Comparison of ENCODE assay signal across 17 mouse cellular contexts in the genomic region with DNA sequence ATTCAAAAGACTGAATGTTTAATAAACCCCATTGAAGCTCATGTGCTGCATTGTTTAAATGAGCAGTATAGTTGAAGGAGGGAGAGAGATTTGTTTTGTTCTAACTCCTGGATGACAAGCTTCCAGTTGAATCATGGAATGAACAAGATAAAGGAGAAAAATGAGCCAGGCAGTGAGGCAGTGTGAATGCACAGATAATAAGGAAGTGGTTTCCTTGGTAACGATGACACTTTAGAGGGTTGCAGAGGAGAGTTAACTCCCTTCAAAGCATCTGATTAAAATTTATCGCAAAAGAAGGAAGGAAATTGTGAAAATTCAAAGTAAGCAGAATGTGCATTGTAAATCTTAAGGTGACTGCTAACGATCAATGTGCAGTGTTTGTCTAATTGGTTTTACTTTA.
A peak's percentile ranks its signal among the peaks of the same experiment; 100 is the strongest.
DNase-seq lines count a peak whose midpoint lies in the region; ATAC-seq and TF ChIP-seq lines count a peak whose summit lies in the region.
"Had no signal": no experiment of that assay in that cellular context is flagged by ENCODE, and none has a peak within 500 bp of the region (broad histone marks: within the 10 kb centered on the region; RNA-seq: fewer than 3 reads in every experiment).

No protein-coding gene starts in this region.

- ATAC-seq in frontal cortex, adult (ENCODE audit: low TSS enrichment) = peak; percentile 57; the same call in 1 of the 2 replicates
- peak; percentile 87 for ATAC-seq in G1E (ENCODE audit: extremely low read depth, insufficient number of reproducible peaks, low FRiP score, poor library complexity, severe bottlenecking)
- peak; percentile 74; the same call in 1 of the 2 replicates for ATAC-seq in forebrain, embryonic 12.5 days (ENCODE audit: low FRiP score)
- no peak for ATAC-seq in hindbrain, postnatal 0 days

- no peak overlapping the region for H3K27ac ChIP-seq in forebrain, embryonic 12.5 days
- H3K27ac ChIP-seq in hindbrain, postnatal 0 days = no peak overlapping the region
- no peak overlapping the region for H3K27ac ChIP-seq in thymus, adult 2 months (ENCODE audit: control insufficient read depth, insufficient read depth, low read length)
- H3K27ac ChIP-seq: gastrocnemius, adult 2 months; limb, embryonic 15.5 days; neural tube, embryonic 12.5 days had no signal

- 51% methylated on average over 3 of the region's 3 CpGs for WGBS in forebrain, embryonic 12.5 days
- WGBS in hindbrain, postnatal 0 days = 60% methylated on average over 3 of the region's 3 CpGs
- WGBS in thymus, adult 2 months = 9% methylated on average over 3 of the region's 3 CpGs

- H3K4me2 ChIP-seq in forebrain, embryonic 12.5 days = no peak overlapping the region
- no peak overlapping the region for H3K4me2 ChIP-seq in hindbrain, postnatal 0 days (ENCODE audit: low read depth, low read length)
- H3K4me2 ChIP-seq: heart, embryonic 11.5 days; limb, embryonic 15.5 days; neural tube, embryonic 12.5 days had no signal

- H3K4me1 ChIP-seq in G1E (ENCODE audit: insufficient read depth, low read depth, low read length) = no peaks in the 10 kb centered on the region
- H3K4me1 ChIP-seq in forebrain, embryonic 12.5 days = no peaks in the 10 kb centered on the region
- H3K4me1 ChIP-seq in hindbrain, postnatal 0 days (ENCODE audit: insufficient read depth, low read length) = no peaks in the 10 kb centered on the region
- H3K4me1 ChIP-seq in thymus, adult 2 months (replicated peaks; ENCODE audit: control insufficient read depth, insufficient read depth, low read length) = no peaks in the 10 kb centered on the region
- H3K4me1 ChIP-seq: limb, embryonic 15.5 days; neural tube, embryonic 12.5 days had no signal

- no peaks in the 10 kb centered on the region for H3K36me3 ChIP-seq in G1E (replicated peaks)
- H3K36me3 ChIP-seq in forebrain, embryonic 12.5 days (replicated peaks) = no peaks in the 10 kb centered on the region
- no peaks in the 10 kb centered on the region for H3K36me3 ChIP-seq in hindbrain, postnatal 0 days (ENCODE audit: insufficient read depth, low read length)
- no peaks in the 10 kb centered on the region for H3K36me3 ChIP-seq in thymus, adult 2 months (ENCODE audit: control insufficient read depth, insufficient read depth, low read length)
- H3K36me3 ChIP-seq: limb, embryonic 15.5 days; neural tube, embryonic 12.5 days had no signal

- no peaks in the 10 kb centered on the region for H3K9me3 ChIP-seq in G1E (replicated peaks)
- H3K9me3 ChIP-seq in forebrain, embryonic 12.5 days = no peaks in the 10 kb centered on the region
- H3K9me3 ChIP-seq in hindbrain, postnatal 0 days (ENCODE audit: low read length) = no peaks in the 10 kb centered on the region
- H3K9me3 ChIP-seq: limb, embryonic 15.5 days; neural tube, embryonic 12.5 days had no signal

- no peaks in the 10 kb centered on the region for H3K27me3 ChIP-seq in G1E (ENCODE audit: insufficient read depth, low read length)
- H3K27me3 ChIP-seq in forebrain, embryonic 12.5 days = no peaks in the 10 kb centered on the region
- H3K27me3 ChIP-seq in hindbrain, postnatal 0 days (ENCODE audit: insufficient read depth, low read length) = no peaks in the 10 kb centered on the region
- H3K27me3 ChIP-seq in thymus, adult 2 months (ENCODE audit: control insufficient read depth, insufficient read depth, low read length) = no peaks in the 10 kb centered on the region
- H3K27me3 ChIP-seq: limb, embryonic 15.5 days; neural tube, embryonic 12.5 days had no signal

- no peak for DNase-seq in frontal cortex, postnatal 14 days (ENCODE audit: low spot score in 2 of 2)
- no peak for DNase-seq in G1E (ENCODE audit: low spot score)
- DNase-seq in hindbrain, postnatal 0 days (ENCODE audit: low spot score) = peak; percentile 39
- no peak for DNase-seq in thymus, adult 2 months
- no peak for DNase-seq in yolk sac, embryonic 10.5 days (ENCODE audit: low spot score)
- no peak for DNase-seq in gastrocnemius, adult 18-20 months (ENCODE audit: low spot score)
- DNase-seq: adrenal gland, postnatal 14 days; cerebellum, postnatal 36 days; gastrocnemius, adult 2 months; kidney, adult 8-10 months; lung, adult 18-20 months; spleen, adult 18-20 months had no signal

- H3K4me3 ChIP-seq in G1E (ENCODE audit: low read depth, low read length) = no peak overlapping the region
- H3K4me3 ChIP-seq in forebrain, embryonic 12.5 days (replicated peaks) = no peak overlapping the region
- H3K4me3 ChIP-seq in hindbrain, postnatal 0 days (ENCODE audit: low read length) = no peak overlapping the region
- no peak overlapping the region for H3K4me3 ChIP-seq in thymus, adult 2 months (ENCODE audit: control insufficient read depth, insufficient read depth, low read length)
- H3K4me3 ChIP-seq: gastrocnemius, adult 2 months; limb, embryonic 15.5 days; neural tube, embryonic 12.5 days had no signal

- no peak for TF ChIP-seq CTCF in G1E (IDR thresholded peaks at IDR 0.05; ENCODE audit: low read depth, low read length)
- TF ChIP-seq CTCF in hindbrain, postnatal 0 days (IDR thresholded peaks at IDR 0.05; ENCODE audit: low read depth) = no peak
- TF ChIP-seq CTCF in thymus, adult 2 months (IDR thresholded peaks at IDR 0.05; ENCODE audit: borderline replicate concordance, control insufficient read depth, extremely low read depth, insufficient read depth, low read length, poor library complexity) = no peak

- no peak overlapping the region for H3K9ac ChIP-seq in forebrain, embryonic 12.5 days
- H3K9ac ChIP-seq in hindbrain, postnatal 0 days (replicated peaks; ENCODE audit: low read length) = no peak overlapping the region
- H3K9ac ChIP-seq: limb, embryonic 15.5 days; neural tube, embryonic 12.5 days had no signal

- TF ChIP-seq POLR2A in thymus, adult 2 months (IDR thresholded peaks at IDR 0.05; ENCODE audit: control insufficient read depth, extremely low read depth, insufficient read depth, low read length, poor library complexity) = no peak
